Mouse (Mus musculus) kidney, adult 9 months (tissue): ENCODE measurements around the gene Cbx4.

Experiments used
- DNase-seq: peaks from one replicate; pipeline ENCODE4 v3.0.0; 2022

The Cbx4 gene

DNA sequence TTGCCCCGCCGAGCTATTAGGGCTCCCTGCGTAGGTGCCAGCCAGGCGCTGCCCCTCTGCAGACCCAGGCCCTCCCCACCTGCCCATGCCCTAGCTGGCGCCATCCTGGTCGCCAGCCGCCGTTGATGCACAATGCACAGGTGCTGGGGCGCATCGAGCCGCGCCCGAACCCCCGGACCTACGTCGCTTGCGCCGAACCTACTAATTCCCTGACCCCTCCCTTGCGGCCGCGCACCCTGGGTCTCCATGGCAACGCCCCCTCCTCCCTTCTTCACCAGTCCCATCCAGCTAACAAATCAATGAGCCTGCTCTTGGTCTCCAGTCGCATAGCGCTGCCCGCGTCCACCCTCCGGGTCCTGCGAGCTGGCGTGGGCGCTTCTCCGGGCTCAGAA is 44.7 kb downstream of the Cbx4 start:
- no peak for DNase-seq

DNA sequence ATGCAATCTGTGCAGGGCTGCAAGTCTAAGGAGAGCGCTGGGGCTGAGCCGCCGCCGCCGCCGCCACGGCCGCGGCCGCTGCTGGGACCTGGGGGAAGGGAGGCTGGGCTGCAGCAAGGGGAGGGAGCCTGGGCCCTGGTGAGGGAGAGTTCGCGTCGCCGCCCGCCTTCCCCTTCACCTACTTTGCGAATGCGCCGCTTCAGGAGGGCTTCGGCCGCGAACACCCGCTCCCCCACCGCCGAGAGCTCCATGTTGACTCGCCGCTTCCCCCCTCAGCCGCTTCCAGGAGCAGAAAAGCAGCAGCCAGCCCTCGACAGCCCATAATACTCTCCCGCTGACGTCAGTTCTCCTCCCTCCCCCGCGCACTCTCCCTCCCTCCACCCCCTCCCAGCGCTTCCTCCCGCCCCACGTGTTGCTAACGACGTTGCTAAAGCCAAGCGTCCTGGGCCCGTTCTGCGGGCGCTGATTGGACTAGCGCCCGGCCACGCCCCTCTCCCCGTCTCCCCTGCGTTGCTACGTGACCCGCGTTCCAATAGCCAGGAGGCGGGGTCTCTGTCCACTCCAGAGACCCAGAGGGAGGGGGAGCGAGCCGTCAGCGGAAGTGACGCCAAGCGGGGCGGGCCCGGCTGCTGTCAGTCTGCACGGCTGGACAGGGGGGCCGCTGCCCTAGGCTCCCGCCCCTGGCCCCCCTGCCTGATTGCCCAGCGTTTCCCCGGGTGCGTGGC is 45.3 kb downstream of the Cbx4 start, which contains the start of gene Cbx8:
Cbx8 (minus strand) TSS at position 370 of the 725 bp plus-strand sequence.
- peak; percentile 100 for DNase-seq

DNA sequence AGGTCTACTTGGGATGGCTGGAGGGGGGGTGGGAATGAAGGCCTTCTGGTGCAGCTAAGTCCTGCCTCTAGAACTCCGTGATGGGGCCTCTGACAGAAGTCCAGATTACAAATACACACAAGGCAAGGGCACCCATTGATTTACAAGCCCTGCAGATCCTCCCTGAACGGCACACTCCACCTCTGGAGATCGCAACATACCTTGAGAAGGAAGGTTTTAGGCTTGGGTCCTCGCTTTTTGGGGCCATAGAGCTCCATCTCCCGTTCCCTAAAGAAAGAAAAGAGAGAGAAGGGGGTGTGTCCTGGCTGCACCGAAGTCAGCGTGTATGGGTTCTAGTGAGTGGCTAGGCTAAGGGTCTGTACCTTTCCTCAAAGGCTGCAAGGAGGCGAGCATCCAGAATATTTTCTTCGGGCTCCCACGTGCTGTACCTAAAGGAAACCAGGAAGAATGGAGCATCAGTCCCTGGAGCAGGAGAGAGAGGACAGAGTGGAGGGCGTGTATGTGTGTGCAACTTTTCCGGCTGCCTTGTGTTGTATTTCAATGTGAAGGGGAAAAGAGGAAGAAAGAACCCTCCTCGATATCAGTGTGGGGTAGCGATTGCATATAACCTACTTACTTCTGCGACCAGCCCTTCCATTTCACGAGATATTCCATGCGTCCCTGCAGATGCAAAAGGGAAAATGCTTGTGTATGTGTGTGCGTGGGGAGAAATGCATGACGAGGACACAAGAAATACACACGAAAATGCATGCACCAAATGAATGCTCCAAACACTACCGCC is 46.1 kb downstream of the Cbx4 start:
- DNase-seq = no peak

DNA sequence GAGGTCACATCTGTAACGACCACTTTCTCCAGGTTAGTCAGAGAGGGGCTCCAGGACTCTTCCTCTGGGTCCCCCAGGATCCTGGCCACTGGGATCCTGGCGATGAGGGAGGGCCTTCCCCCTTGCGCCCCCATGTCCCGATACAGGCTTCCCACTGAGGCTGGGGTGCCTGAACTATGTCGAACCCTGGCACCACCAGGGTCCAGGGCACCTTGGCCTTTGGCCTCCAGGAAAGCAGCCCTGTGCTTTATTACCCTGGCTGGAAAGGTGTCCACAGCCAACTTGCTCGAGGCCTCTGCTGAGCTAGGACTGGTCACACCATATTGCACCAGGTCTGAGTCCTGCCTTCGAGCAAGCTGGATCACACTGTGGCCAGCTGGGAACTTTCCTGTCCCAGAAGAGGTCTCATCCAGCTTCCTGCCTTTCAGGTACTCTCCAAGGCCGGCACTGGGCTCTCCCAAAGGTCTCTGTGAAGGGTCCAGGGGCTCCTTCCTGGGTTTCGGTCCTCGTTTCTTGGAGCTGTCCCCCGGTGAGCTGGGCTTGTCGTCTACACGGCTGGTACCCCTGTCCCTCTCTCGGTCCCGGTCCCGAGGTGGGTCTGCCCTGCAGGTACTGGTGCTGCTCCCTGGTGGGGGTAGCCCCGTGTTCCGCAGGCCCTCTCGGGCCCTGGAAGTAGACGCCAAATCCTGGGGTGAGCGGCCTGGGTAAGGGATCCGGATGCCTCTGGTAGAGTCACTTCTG is 47.1 kb downstream of the Cbx4 start:
- DNase-seq = no peak

DNA sequence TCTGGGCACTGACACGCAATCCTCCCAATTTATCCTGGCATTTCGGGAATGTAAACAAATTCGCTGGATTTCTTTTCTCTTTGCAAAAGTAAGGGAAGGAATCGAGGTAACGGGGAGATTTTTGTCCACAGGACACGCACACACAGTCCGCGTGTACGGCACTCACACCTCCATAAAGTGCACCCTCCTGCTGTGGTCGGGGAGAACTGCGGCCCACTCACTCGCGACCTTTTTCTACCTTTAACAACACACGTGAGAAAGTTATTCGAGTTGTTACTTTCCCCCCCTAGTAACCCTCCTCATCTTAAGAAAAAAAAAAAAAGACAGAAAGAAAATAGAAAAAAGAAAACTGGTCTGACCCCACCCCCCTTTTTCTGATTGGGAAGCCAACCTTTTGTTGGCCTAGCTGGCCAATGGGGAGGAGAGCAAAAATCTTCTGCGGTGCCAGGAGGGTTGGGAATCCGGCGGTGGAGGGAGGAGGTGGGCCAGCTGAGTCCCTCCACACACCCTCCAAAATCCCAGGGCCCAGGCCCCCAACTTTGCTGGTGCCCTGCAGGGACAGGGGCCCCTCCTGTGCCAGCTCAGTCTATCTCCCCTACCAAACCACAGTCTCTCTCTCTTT is 48.1 kb downstream of the Cbx4 start:
- no peak for DNase-seq

DNA sequence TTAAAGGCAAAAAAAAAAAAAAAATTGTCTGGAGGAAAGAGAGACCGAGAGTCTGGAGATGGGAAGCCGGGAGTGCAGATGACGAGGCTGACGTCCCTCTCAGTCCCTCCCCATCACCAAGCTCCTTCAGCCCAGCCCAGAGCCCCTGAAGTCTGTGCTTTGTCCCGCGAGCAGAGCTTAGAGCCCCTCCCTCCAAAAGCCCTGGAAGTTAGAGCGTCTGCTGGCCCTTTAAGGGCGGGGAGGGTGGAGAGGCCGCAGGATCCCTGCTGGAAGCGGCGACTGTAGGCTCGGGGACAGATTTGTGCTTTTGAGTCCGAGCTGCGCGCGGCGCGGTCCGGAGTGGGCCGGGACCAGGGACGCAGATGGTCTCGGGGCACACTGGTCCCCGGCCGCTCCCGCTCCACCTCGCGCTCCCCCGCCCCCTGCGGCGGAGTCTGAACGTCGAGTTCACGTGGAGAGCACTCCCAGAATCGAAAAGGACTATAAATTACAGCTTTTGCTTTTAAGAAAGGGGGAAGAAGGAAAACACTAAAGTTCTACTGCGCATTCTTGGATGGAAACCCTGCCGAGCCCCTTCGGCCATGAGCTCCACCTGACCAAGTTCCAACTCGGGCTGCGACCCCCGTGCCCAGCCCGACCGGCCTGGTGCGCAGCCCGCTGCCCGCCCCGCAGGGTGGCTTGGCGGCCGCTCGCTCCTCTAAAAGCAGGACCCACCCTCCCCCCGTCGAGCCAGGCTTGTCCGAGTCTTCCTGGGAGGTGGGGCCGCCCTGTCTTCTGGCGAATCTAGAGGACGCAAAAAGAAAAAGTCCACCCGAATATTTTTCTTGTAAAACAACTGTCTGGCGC is 48.9 kb downstream of the Cbx4 start:
- DNase-seq = no peak

DNA sequence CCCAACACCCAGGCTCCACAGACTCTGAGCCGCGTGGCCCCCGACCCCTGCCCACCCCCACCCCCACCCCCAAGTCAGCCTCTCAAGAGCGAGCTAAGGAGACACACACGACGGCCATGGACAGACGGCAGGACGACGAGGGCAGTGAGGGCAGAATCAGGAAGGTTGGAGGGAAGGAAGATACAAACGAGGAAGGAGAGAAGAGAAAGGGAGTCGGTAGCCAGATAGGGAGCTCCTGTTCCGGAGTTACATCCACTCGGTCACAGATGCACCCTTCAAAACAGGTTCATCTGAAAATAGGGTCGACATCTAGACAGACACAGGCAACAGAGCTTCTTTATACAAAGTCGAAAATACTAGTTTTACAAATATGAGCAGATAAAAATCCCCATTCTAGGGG is 49.6 kb downstream of the Cbx4 start:
- no peak for DNase-seq

DNA sequence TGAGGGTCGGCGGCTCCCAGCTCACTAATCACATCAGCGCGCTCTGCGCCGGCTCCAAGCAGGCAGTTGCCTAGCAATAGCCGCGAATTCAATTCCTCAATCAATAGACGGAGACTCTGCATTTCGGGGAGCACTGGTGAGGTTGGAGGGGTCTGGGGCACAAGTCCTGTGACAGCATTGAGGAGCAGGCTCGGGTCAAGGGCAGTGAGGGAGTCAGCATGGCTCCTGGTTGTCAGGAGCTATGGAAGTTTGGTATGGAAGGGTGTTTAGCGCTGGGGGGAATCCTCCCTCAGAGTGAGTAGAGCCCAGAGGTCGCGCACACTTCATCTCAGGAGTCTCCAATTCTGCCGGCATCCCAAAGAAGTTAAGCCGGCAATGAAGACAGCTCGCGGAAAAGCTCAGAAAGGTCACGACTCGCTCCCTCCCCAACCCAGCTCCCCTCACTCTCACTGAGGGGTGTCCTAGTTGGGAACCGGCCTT is 50.3 kb downstream of the Cbx4 start:
- no peak for DNase-seq

DNA sequence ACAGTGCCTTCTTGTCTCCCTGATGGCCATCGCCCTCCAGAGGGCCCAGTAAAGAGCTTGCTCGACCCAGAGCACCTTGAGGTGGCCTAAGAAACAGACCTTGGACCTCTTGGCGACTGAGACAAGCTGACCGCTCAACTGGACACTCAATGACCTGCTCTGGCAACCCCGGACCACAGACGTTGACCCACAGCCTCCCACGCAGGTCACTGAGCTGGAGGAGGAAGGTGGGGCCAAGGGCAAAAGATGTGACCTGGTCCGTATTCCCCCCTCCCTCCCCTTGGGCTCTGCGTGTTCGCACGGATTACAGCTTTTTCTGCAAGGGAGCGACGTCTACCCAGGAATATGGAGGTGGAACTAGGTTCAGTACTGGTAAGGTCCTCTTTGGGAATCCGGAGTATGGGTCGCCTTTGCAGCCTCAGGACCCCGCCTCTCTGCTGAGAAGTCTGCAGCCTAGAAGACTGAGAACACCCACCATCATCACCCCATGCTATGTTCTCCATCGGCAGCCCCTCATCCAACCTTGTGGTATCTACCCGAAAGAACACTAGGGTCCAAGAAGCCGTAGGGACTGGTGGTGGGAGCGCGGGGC is 50.8 kb downstream of the Cbx4 start:
- peak; percentile 71 for DNase-seq

DNA sequence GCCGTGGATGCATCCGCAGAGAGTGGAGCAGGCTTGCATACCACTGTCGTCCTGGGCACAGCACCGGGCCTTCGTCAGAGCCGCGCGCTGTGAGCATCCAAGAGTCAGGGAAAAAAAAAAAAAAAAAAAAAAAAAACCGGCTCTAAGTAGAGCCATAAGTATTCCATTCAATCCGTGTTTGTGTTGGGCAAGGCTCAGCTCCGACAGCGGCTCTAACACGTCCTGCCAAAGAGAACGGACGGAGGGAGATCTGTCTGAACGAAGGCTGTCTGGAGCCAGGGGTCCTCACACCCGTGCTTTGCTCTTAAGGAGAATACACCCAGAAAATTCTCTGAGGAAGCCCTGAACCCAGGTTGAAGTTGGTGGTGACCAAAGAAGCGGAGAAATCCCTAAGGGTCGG is 51.4 kb downstream of the Cbx4 start:
- DNase-seq = no peak

DNA sequence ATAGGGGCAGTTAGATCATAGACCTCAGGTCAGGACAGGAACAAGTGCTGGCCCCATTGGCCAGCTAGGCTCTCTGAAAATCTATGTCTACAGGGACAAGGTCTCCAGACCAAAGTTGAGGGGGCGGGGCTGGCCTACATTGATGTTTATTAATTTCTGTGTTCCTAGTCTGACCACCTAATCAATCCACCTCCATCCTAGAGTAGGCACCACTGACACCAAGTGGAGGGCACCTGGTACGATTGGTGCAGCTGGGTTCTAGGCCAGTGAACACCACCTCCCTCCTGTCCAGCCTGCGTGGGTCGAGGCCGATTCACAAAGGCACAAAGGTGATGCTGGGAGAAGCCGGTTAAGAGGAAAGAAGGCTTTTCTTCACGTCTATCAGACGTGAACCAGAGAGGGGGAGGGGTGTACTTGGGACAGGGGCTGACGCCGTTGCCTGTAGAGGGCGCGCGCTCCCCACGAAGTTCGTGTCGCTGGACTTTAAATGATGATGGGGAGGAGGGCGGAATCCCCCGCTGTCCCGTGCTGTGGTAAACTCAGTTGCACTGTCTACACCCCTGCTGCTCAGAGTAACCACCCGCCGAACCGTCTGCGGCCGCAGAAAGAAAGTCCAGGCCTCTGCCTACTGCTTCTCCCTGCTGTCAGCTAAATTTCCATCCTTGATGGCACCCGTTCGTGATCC is 52.0 kb downstream of the Cbx4 start:
- DNase-seq = peak; percentile 88
